Mouse (Mus musculus) frontal cortex, postnatal 36 days (tissue): ENCODE data around the gene Olfr92.
A peak's percentile ranks its signal among the peaks of the same experiment; 100 is the strongest.
"Not testable (repeated sequence)": the region's sequence is repeated elsewhere in the genome, so short reads cannot be mapped to it uniquely, and the experiment has no call there.

Source experiments
- DNase-seq, 2 experiments: peaks; one replicate each; pipeline ENCODE4 v3.0.0; 2022; ENCODE audit warnings: low spot score in 2 of 2

The Olfr92 gene

GRCm38 (mm10) chr17:37119988-37120387 lies at the start of gene Olfr92:
Gene Olfr92, minus strand, starts transcription at chr17:37120088.
- DNase-seq = no peak

- no peak for DNase-seq
These were observed 41.5 kb upstream of the Olfr92 start, which contains the start of gene Olfr93 for GRCm38 (mm10) chr17:37161394-37161793. Gene Olfr93, minus strand, starts transcription at chr17:37161494.

- DNase-seq = not testable (repeated sequence)
These were observed 11.5 kb upstream of the Olfr92 start for GRCm38 (mm10) chr17:37131366-37131765.

- DNase-seq = no peak
These were observed 21.7 kb downstream of the Olfr92 start, which contains the start of gene Olfr91 for GRCm38 (mm10) chr17:37098178-37098577. Gene Olfr91, minus strand, starts transcription at chr17:37098278.

- DNase-seq = no peak
These were observed 26.6 kb downstream of the Olfr92 start for GRCm38 (mm10) chr17:37093289-37093688.

- no peak for DNase-seq
These were observed 27.7 kb downstream of the Olfr92 start for GRCm38 (mm10) chr17:37092198-37092597.

GRCm38 (mm10) chr17:37088399-37088798 lies 31.5 kb downstream of the Olfr92 start, which contains the start of gene Olfr90:
Gene Olfr90, minus strand, starts transcription at chr17:37088499.
- no peak for DNase-seq

GRCm38 (mm10) chr17:37085545-37085944 lies 34.3 kb downstream of the Olfr92 start:
- DNase-seq = no peak

- no peak for DNase-seq
These were observed 35.3 kb downstream of the Olfr92 start for GRCm38 (mm10) chr17:37084632-37085031.

- DNase-seq = no peak
These were observed 36.6 kb downstream of the Olfr92 start for GRCm38 (mm10) chr17:37083327-37083726.

- DNase-seq = no peak
These were observed 38.2 kb downstream of the Olfr92 start for GRCm38 (mm10) chr17:37081659-37082058.

GRCm38 (mm10) chr17:37080119-37080518 lies 39.8 kb downstream of the Olfr92 start:
- DNase-seq = peak in 1 of 2 experiments; percentile 17

- peak in 1 of 2 experiments; percentile 4 for DNase-seq
These were observed 40.9 kb downstream of the Olfr92 start for GRCm38 (mm10) chr17:37078990-37079389.

- DNase-seq = no peak
These were observed 41.7 kb downstream of the Olfr92 start for GRCm38 (mm10) chr17:37078193-37078592.

- no peak for DNase-seq
These were observed 44.1 kb downstream of the Olfr92 start for GRCm38 (mm10) chr17:37075766-37076165.

GRCm38 (mm10) chr17:37075181-37075580 lies 44.7 kb downstream of the Olfr92 start:
- DNase-seq = no peak

- DNase-seq = peak in 1 of 2 experiments; percentile 29
These were observed 47.1 kb downstream of the Olfr92 start for GRCm38 (mm10) chr17:37072730-37073276.

GRCm38 (mm10) chr17:37072080-37072729 lies 47.7 kb downstream of the Olfr92 start:
- peak in 1 of 2 experiments; percentile 3 for DNase-seq

- DNase-seq = peak in 1 of 2 experiments; percentile 1
These were observed 49.8 kb downstream of the Olfr92 start for GRCm38 (mm10) chr17:37070121-37070520.

GRCm38 (mm10) chr17:37067861-37068260 lies 52.0 kb downstream of the Olfr92 start:
- DNase-seq = peak in 1 of 2 experiments; percentile 25

- no peak for DNase-seq
These were observed 53.9 kb downstream of the Olfr92 start for GRCm38 (mm10) chr17:37065993-37066392.

- DNase-seq = no peak
These were observed 56.0 kb downstream of the Olfr92 start for GRCm38 (mm10) chr17:37063686-37064495.
